Mouse (Mus musculus) ES-Bruce4 (cell line): ENCODE results near the gene Gnptg. TPM values are rescaled to one million over a fixed set of nuclear protein-coding genes. Genes with fewer than 3 reads are reported as not detected.

Source experiments
- H3K27ac ChIP-seq: 2 replicates; pipeline ENCODE4 v1.5.1; 2012; ENCODE audit warnings: low read length, inconsistent platforms; ENCODE audit not compliant: insufficient read depth
- H3K27me3 ChIP-seq: 2 replicates; pipeline ENCODE4 v1.6.1; 2012; ENCODE audit warnings: mild to moderate bottlenecking, low read length, inconsistent platforms; ENCODE audit not compliant: control insufficient read depth, poor library complexity, insufficient read depth, severe bottlenecking
- H3K36me3 ChIP-seq: 2 replicates; pipeline ENCODE4 v1.6.1; 2012; ENCODE audit warnings: inconsistent platforms, mild to moderate bottlenecking, low read length, moderate library complexity; ENCODE audit not compliant: control insufficient read depth, poor library complexity, insufficient read depth, severe bottlenecking
- H3K4me1 ChIP-seq: one replicate; pipeline ENCODE4 v1.8.1; 2011; ENCODE audit warnings: low read length; ENCODE audit not compliant: control insufficient read depth, insufficient read depth
- H3K4me3 ChIP-seq: 2 replicates; pipeline ENCODE4 v1.5.1; 2011; ENCODE audit warnings: low read depth, mild to moderate bottlenecking, low read length
- H3K9ac ChIP-seq: 2 replicates; pipeline ENCODE4 v1.6.1; 2012; ENCODE audit warnings: low read depth, mild to moderate bottlenecking, inconsistent platforms; ENCODE audit not compliant: poor library complexity, severe bottlenecking
- H3K9me3 ChIP-seq: replicated peaks from 2 replicates; pipeline ENCODE4 v1.6.1; 2012; ENCODE audit warnings: mild to moderate bottlenecking, low read length, inconsistent platforms; ENCODE audit not compliant: control insufficient read depth, poor library complexity, insufficient read depth, severe bottlenecking
- CTCF ChIP-seq: IDR thresholded peaks from one replicate; pipeline ENCODE4 v1.8.1; 2011; ENCODE audit warnings: low read depth, low read length
- EP300 ChIP-seq: IDR thresholded peaks from 2 replicates; pipeline ENCODE4 v1.6.1; 2011; ENCODE audit warnings: low read depth, low read length; ENCODE audit not compliant: insufficient read depth
- POLR2A ChIP-seq: IDR thresholded peaks from one replicate; pipeline ENCODE4 v1.8.1; 2011; ENCODE audit warnings: low read length; ENCODE audit not compliant: insufficient read depth
- polyA plus RNA-seq: library from polyadenylated mRNA; stranded (reverse); fragments of >200 nt; gene quantifications from 2 replicates; pipeline ENCODE4 v1.2.4, GENCODE M21; 2011; ENCODE audit warnings: low read depth; ENCODE audit not compliant: missing spikeins, insufficient read depth, insufficient read length

The Gnptg gene
- polyA plus RNA-seq, 1 experiment = 15.2 TPM

DNA sequence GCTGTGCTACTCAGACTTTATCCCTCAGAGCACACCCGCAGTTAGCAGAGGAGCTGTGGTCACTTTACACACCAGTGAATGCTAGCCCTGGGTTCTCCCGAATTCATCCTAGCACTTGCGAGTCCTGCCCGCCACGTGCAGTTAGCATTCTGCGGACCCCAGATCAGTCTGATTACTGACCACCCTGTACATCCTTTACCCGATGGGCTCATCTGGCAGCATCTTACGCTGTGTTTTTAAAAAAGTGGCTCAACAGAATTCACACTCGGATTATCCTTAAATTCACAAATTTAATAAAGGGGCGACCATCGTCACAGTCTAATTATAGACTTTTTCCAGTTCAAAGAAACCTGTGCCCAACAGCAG is 52.2 kb downstream of the Gnptg start:
- H3K27me3 ChIP-seq = no peaks in the 10 kb centered on the region
- H3K4me3 ChIP-seq = peak overlapping the region; percentile 69
- H3K9me3 ChIP-seq = no peaks in the 10 kb centered on the region
- H3K9ac ChIP-seq = peak overlapping the region; percentile 89
- H3K36me3 ChIP-seq = 0 out of 2 replicates have a peak, but pooled peaks cover 3% of the 10 kb centered on the region
- no peaks in the 10 kb centered on the region for H3K4me1 ChIP-seq
- TF ChIP-seq CTCF (no peak), POLR2A (no peak), EP300 (no peak)
- H3K27ac ChIP-seq = no peak overlapping the region; the same call in 1 of the 2 replicates

DNA sequence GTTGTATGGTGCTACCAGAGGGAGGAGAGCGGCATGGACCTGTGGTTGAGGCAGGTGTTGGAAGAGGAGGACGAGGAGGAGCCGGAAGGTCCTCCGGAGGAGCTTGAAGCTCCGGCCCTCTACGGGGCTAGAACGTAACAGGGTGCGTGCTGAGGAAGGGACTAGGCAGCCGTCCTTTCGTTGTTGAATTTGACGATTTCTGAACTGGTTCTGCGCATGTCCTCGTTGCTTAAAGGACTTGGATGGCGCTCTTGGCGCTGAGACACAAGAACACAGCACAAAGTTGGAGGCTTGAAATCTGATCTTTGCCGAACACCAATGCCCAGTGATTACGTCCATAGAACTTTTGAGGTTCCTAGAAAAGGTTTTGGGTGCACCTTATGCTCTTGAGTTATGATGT is 55.0 kb downstream of the Gnptg start:
- no peaks in the 10 kb centered on the region for H3K4me1 ChIP-seq
- peak overlapping the region; percentile 87 for H3K4me3 ChIP-seq
- no peak overlapping the region for H3K27ac ChIP-seq
- H3K9ac ChIP-seq = peak overlapping the region; percentile 78
- TF ChIP-seq CTCF (no peak), EP300 (no peak), POLR2A (no peak)
- H3K27me3 ChIP-seq = no peaks in the 10 kb centered on the region
- 0 out of 2 replicates have a peak, but pooled peaks cover 3% of the 10 kb centered on the region for H3K36me3 ChIP-seq
- no peaks in the 10 kb centered on the region for H3K9me3 ChIP-seq

DNA sequence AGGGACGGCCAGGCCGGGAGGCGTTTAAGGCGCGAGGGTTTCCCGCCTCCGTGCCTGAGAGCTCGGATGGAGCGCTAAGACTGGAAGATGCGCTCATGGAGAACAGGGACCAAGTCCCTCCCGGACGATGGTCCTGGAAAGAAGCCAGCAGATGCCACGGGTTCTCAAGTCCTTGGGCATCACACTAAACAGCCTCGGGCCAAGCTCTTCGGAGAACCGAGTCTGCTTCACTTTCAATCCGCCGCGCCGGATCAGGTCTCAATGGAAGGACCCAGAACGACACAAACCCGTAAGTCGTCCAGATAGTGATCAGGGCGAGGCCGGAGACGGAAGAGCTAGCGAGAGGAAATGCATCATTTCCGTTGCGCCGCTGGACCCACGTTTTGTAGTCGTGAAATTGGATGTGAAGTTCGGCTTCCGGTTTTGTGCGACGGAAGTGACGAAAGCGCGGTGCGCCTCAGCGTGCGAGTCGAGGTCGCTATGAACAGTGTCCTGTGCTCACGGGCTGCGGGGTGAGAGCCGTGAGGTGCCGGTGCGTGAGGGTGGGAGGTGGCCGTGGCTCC is 55.7 kb downstream of the Gnptg start, which contains the start of gene BC003965:
TSS of gene BC003965 (plus strand) at position 426 of the 563 bp plus-strand sequence.
- Histone ChIP-seq H3K9me3 (no peaks in the 10 kb centered on the region), H3K4me1 (no peaks in the 10 kb centered on the region), H3K27me3 (no peaks in the 10 kb centered on the region), H3K36me3 (0 out of 2 replicates have a peak, but pooled peaks cover 3% of the 10 kb centered on the region), H3K9ac (peak within 1 kb of the TSS; percentile 78), H3K4me3 (peak within 1 kb of the TSS; percentile 87), H3K27ac (peak within 1 kb of the TSS; percentile 35)
- TF ChIP-seq CTCF (no peak), EP300 (peak; percentile 79; the same call in 1 of the 2 replicates), POLR2A (peak; percentile 82)

Other genes with a start within 250 kb of the Gnptg start
- 18.1 and 19.4 TPM in 2 replicates for gene Cramp1l, start 224.3 kb downstream of the Gnptg start, polyA plus RNA-seq
- gene Ift140, start 224.0 kb downstream of the Gnptg start, polyA plus RNA-seq = 24.2 and 32.6 TPM in 2 replicates
- gene Tmem204, start 156.5 kb downstream of the Gnptg start, polyA plus RNA-seq = 0.70 TPM in 1 of 2 replicates, not detected in the other
- gene Telo2, start 124.2 kb downstream of the Gnptg start, polyA plus RNA-seq = 17.1 and 18.3 TPM in 2 replicates
- gene Ptx4, start 119.4 kb downstream of the Gnptg start, polyA plus RNA-seq = not detected in 2 replicates
- gene Clcn7, start 106.7 kb downstream of the Gnptg start, polyA plus RNA-seq = 16.0 and 20.9 TPM in 2 replicates
- not detected in 2 replicates for gene Ccdc154, start 77.7 kb downstream of the Gnptg start, polyA plus RNA-seq
- gene Gm38655, start 64.7 kb downstream of the Gnptg start, polyA plus RNA-seq = not detected in 2 replicates
- 13.6 and 14.9 TPM in 2 replicates for gene BC003965, start 55.6 kb downstream of the Gnptg start, polyA plus RNA-seq
- gene Unkl, start 51.7 kb downstream of the Gnptg start, polyA plus RNA-seq = 21.1 and 22.9 TPM in 2 replicates
- 23.5 and 25.2 TPM in 2 replicates for gene Tsr3, start within 50 bp of the Gnptg start, polyA plus RNA-seq
- gene Baiap3, start 16.2 kb upstream of the Gnptg start, polyA plus RNA-seq = 1.3 and 1.6 TPM in 2 replicates
- gene Ube2i, start 34.5 kb upstream of the Gnptg start, polyA plus RNA-seq = 430 and 432 TPM in 2 replicates
- not detected in 2 replicates for gene Prss34, start 58.3 kb upstream of the Gnptg start, polyA plus RNA-seq
- gene Prss28, start 68.5 kb upstream of the Gnptg start, polyA plus RNA-seq = not detected in 2 replicates
- not detected in 2 replicates for gene Prss29, start 78.5 kb upstream of the Gnptg start, polyA plus RNA-seq
- gene Tpsab1, start 105.4 kb upstream of the Gnptg start, polyA plus RNA-seq = not detected in 2 replicates
- gene Tpsb2, start 126.2 kb upstream of the Gnptg start, polyA plus RNA-seq = not detected in 2 replicates
- not detected in 2 replicates for gene Tpsg1, start 129.1 kb upstream of the Gnptg start, polyA plus RNA-seq
- gene Cacna1h, start 193.7 kb upstream of the Gnptg start, polyA plus RNA-seq = 4.4 and 5.6 TPM in 2 replicates
- not detected in 2 replicates for gene Tekt4, start 214.5 kb upstream of the Gnptg start, polyA plus RNA-seq